Mouse (Mus musculus): ENCODE measurements around the gene Gm16253. TPM values are rescaled to one million over a fixed set of nuclear protein-coding genes. Genes with fewer than 3 reads are reported as not detected.

The Gm16253 gene
- 1 to 10 TPM in 3 of 4 experiments, not detected in 1; 2.5 to 3.3 (median 3.2) TPM for total RNA-seq (2022)

DNA sequence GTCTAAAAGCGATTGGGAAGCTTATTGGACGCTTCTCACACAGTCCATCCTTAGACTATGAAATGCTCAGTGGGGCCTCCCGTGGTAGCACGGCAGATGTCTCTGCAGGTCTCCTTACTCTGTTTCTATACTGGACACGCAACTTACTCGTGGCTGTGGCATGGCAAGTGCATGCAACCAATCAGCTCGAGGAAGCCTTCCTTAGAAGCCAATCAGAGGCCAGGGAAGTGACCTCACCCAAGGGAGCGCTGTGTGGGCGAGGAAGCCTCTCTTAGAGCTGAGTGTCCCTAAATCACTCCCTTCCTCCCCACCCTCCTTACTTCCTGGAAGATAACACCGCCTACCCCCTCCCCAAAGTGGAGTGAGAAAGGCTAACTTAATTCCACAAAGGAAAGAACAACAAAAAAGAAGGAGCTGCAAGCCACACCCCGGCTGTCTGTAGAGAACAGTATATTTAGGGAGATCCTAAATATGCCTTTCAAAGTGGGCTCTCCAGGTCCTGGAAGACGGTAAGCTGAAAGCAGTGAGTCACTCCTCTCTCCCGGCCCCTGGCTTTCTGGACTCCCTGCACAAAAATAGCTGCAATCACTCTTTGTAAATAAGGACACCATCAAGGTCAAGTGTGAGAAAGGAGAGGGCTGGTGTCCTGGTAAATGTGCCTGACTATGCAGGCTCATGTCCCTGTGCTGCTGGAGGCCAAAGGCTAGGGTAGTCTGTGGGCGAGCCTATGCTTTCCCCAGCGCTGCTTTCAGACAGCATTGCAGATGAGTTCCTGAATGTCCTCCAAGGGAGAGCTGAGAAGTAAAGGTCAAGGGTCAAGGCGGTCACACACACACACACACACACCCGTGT lies at the start of gene Gm16253:
Gm16253 (plus strand) TSS at position 295 of the 852 bp plus-strand sequence.
- DNase-seq (ENCODE audit: low spot score): peak; percentile 98

- no peak for DNase-seq (ENCODE audit: low spot score)
These were observed 48.3 kb upstream of the Gm16253 start for GRCm38 (mm10) chr3:96528506-96528905.

GRCm38 (mm10) chr3:96532050-96532449 lies 44.7 kb upstream of the Gm16253 start:
- DNase-seq (ENCODE audit: low spot score): no peak

GRCm38 (mm10) chr3:96534300-96534699 lies 42.5 kb upstream of the Gm16253 start:
- DNase-seq (ENCODE audit: low spot score): no peak

DNA sequence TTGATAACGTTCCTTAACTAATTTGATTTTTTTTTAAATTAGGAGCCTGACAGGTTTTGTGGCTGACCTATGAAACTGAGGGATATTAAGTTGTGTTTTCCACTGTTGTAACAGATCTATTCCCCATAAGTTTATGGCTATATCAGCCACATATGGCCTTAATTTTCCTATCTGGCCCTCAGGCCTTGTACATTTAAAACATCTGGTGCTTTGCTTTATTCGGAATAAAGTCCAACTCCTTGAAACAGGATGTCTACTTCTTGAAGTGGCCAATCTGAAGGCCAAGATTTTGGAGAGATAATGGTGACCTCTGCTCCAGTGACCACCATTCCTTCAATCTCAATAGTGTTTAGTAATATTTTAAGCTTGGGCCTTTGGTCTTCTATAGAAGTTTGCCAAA lies 37.5 kb upstream of the Gm16253 start:
- no peak for DNase-seq (ENCODE audit: low spot score)

GRCm38 (mm10) chr3:96540740-96541139 lies 36.0 kb upstream of the Gm16253 start:
- no peak for DNase-seq (ENCODE audit: low spot score)

GRCm38 (mm10) chr3:96541328-96542078 lies 35.3 kb upstream of the Gm16253 start:
- DNase-seq (ENCODE audit: low spot score): no peak

DNA sequence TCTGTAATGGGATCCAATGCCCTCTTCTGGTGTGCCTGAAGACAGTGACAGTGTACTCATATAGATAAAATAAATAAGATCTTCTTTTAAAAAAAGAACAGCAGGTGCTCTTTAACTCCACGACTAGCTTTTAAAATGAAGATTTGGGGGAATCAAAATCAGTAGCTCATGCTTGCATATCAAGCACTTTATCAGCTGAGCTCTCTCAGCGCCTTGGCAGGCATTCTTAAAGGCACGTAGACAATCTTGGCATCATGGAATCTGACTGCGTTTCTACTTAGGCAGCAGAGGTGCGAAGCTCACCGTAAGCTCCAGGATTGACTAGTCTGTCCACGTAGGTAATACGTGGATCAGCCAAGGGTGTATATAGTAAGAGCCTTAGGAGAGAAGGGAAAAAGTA lies 34.2 kb upstream of the Gm16253 start:
- no peak for DNase-seq (ENCODE audit: low spot score)

GRCm38 (mm10) chr3:96543345-96543744 lies 33.4 kb upstream of the Gm16253 start:
- DNase-seq (ENCODE audit: low spot score): no peak

DNA sequence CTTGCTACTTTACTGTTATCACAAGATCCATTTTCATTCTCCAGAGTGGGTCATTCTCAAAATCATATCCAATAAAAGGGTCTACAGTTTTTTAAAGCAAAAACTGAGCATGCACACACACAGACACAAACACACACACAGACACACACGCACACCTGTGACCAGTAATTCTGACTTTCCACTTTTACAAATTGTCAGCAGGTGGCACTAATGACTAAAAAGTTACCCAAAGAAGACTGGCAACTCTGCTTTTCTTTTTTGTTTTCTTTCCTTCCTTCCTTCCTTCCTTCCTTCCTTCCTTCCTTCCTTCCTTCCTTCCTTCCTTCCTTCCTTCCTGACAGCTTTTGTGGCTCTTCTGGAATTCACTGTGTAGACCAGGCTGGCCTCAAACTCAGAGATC lies 31.2 kb upstream of the Gm16253 start:
- no peak for DNase-seq (ENCODE audit: low spot score)

GRCm38 (mm10) chr3:96546880-96547279 lies 29.9 kb upstream of the Gm16253 start:
- no peak for DNase-seq (ENCODE audit: low spot score)

GRCm38 (mm10) chr3:96547389-96547960 lies 29.3 kb upstream of the Gm16253 start:
- DNase-seq (ENCODE audit: low spot score): no peak

DNA sequence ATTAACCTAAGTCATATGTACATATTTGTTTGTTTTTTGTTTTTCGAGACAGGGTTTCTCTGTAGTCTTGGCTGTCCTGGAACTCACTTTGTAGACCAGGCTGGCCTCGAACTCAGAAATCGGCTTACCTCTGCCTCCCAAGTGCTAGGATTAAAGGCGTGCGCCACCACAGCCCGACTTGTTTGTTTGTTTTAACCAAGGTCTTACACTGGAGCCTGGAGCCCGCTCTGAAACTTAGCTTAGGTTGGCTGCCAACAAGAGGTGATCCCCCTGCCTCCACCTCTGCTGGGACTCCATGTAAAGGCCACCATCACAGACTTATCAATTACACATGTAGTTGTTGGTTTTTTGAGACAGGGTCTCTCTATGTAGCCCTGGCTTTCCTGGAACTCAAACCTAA lies 28.0 kb upstream of the Gm16253 start:
- DNase-seq (ENCODE audit: low spot score): no peak

DNA sequence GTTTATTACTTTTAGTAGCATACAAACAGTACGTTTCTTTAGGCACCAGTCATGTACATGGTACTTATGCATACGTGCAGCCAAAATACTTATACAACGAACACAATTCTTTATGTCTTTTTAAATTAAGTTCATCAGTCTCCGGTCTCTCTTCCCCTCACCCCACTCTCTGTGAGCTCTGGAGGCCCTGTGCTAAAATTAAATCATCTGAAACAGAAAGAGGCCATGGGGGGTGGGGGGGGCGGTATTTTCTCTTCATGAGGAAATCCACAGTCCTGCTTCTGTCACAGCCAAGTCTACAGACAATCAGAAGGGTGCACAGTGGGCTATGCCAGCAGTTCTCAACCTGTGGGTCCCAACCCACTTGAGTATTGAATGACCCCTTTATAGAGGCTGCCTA lies 27.4 kb upstream of the Gm16253 start:
- DNase-seq (ENCODE audit: low spot score): no peak

GRCm38 (mm10) chr3:96551203-96551602 lies 25.6 kb upstream of the Gm16253 start:
- DNase-seq (ENCODE audit: low spot score): no peak

- DNase-seq (ENCODE audit: low spot score): no peak
These were observed 24.9 kb upstream of the Gm16253 start for GRCm38 (mm10) chr3:96551890-96552289.

GRCm38 (mm10) chr3:96553601-96554000 lies 23.2 kb upstream of the Gm16253 start:
- DNase-seq (ENCODE audit: low spot score): no peak

- DNase-seq (ENCODE audit: low spot score): no peak
These were observed 22.5 kb upstream of the Gm16253 start for GRCm38 (mm10) chr3:96554251-96554650.

- peak; percentile 92 for DNase-seq (ENCODE audit: low spot score)
These were observed 21.7 kb upstream of the Gm16253 start for GRCm38 (mm10) chr3:96555041-96555596.

- DNase-seq (ENCODE audit: low spot score): no peak
These were observed 20.7 kb upstream of the Gm16253 start for GRCm38 (mm10) chr3:96555999-96556614.
